Mouse (Mus musculus): Measurements from ENCODE around the gene Gm10260. TPM values are rescaled to one million over a fixed set of nuclear protein-coding genes. Genes with fewer than 3 reads are reported as not detected.

The Gm10260 gene
- total RNA-seq, 2 experiments from 2014 or later: 88.9 to 97.1 TPM

DNA sequence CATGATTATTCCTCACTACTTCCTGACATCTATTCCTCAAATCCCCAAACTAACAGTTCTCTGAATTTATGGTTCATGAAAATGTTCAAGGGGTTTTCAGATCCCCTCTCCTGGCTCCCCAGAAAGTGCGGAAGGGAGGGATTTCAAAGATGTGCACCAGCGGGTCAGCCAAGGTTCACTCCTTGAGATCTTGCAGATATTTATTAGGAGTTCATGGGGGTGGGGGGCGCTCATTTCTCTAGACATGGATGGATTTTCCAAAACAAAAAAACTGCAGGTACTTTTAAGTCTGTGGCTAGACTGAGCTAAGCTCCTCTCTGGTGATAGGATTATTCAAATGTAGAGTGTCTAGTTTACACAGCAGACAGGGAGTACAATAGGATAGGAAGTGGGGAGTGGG lies 8.4 kb upstream of the Gm10260 start:
- DNase-seq: no peak

DNA sequence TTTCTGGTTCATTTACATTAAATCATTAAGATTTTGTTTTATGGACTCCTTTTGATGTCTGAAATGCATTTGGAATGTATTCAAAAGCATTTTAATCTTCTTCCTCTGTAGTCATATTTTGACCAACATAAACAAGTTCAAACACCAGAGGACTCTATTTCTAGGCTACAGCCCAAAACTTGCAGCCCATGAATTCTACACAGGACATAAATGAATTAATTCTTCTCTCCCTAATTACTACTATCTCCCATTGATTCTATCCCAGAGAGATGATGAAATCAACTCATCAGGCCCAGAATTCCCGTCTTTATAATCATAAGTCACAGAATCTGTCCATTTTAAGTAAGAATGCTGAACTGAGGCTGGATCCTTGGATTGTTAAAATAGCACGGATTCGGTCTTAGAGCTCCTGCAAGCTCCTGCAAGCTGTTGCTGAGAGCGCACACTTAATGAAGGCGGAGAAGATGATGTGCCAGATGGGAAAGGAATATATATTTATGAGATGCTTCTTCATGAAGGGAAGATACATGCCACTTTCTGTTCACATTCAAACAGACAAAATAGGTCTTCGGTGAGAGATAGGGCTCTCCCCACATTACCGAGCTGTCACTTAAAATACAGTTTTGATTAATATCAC lies 7.7 kb upstream of the Gm10260 start:
- no peak for DNase-seq

DNA sequence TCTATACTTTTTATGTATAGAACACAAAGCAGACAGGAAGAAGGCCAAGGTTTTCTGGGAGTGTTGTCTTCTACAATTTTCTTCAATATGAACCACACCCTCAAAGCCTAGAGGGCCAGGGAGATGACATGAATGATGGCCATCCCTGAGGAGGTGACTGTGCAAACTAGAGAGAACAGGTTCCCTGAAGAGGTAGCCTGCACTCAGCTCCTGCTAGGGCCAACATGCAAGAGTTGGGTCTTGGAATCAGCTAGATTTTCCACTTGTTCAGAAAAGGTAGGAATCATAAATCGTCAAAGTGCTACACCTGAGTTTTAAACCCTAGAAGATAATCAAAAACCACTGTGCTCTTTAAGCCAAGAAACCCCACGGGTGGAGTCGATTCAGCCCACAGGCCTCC lies 6.2 kb upstream of the Gm10260 start:
- no peak for DNase-seq

DNA sequence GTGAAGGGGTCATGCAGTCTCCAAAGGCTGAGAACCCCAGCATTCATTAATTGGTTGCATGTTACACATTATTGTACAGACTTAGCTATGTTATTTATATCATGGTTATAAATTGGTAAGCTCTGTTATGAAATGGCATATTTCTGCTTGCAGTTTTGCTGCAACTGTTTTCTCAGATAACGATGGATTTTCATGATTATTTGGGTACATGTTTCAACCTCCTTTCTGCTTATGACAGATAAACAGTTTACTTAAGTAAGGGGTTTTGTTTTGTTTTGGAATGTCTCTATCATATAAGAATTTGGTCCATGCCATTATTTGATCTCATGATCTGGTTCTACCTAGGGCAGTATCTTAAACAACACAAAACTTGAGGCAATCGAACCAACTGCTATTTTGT lies 5.5 kb upstream of the Gm10260 start:
- DNase-seq: no peak

DNA sequence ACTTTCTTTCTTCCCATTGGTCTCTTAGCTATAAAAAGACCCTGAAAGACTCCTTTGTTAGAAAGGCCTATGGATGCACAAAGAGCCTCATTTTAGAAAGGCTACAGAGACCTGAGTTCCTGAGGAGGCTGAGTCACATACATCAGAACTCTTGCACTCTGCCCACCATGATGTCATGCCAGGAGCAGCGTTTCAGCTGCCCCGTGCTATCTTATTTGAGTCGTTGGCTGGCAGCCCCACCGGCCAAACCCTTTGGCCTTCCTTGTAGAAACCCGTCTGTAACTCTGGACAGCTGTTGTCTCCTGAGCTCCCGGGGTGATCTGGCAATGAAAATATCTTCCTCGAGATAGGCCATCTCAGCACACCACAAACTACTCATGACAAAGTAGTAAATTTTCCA lies 3.6 kb upstream of the Gm10260 start:
- DNase-seq: peak; percentile 18

DNA sequence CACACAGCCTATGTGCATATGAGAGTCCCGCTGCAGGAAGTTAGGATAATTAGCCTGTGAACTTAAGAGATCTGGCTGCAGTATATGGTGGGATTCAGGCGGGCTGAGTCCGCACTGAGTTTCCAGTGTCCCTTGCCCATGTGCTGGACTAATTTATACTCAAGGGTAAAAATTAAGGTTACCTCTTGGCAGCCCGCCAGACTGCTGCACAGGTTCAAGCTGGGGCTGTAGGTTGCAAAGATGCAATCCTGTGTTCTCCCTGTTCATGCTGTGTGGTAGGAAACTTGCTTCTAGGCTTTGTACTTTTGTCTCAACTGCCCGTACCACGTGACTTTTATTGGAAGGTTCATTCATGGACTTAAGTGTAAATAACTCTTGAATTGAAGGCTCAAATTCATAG lies 3.0 kb upstream of the Gm10260 start:
- no peak for DNase-seq

DNA sequence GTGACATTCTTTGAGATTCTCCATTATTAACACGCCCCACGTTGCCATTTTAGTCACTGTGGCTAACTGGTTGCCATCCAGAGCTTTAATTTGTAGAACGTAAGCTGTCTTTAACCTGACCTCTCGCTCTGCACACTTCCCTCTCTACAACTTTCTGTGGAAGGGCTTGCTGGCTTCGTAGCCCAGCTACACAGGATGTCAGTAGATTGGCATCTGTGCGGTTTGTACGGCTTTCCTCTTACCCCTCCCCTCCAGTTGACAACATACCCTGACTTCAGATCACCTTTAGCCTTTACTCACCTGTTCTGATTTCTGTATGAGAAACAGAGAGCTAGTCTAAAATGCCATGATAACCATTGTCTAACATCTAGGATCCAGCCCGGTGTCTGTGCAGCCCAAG lies 1.7 kb upstream of the Gm10260 start:
- no peak for DNase-seq

DNA sequence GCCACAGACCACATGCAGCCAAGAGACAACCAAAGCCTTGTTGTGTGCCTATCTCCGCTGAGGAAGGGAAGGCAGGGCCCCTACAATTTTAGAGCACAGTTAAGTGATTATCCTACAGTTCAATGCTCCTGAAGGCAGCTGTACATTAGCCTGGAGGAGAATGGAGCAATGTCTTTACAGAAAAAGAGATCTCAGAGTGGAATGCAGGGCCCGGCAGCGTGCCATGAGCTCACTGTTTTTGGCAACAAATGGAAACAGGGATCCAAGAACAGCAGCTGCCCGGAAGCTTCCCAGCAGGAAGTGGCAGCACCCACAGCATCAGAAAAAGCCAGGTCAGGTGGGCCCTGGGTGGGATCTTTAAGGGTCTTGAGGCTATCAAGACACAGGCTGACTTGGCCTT lies 3.4 kb downstream of the Gm10260 start:
- DNase-seq: peak; percentile 18

DNA sequence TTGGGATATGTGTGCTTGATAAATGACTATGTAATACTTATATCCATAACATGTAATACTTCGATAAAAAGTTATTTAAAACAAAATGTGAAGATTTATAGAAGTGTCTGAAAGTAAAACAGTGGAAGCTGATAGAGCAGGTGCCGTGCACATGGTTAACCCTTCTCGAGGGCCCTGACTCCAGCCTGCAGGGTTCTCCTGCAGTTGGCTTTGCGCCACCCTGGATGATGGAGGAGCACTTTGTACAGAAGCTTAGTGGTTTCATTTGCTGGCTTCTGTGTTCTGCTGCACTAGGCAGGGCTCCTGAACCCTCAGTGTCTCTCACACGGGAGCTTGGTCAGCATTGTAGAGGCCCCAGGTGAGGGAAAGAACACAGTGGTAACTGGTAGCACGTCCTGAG lies 4.3 kb downstream of the Gm10260 start:
- DNase-seq: no peak

DNA sequence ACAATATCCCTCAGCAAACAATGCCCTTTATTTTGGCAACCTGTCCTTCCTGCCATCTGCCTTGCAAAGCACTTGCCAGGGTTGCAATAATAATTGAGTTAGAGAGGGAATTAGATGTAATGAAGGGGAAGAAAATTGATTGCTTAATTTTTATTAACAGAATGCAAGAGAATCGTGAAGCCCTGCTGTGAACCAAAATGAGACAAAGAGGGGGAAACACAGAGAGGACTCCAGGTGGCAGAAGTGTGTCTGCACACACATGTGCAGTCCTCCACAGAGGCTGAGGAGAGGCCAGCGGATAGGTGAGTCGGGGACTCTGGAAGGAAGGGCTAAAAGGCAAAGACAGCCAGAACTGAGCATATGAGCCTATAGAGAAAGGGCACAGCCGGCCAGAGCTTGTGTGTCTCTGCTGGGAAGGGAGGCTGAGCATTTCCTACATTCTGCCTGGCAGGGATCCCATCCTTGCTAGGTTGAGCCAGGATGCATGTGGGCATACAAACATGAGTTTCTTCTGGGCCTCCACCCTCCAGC lies 9.5 kb downstream of the Gm10260 start:
- DNase-seq: no peak

DNA sequence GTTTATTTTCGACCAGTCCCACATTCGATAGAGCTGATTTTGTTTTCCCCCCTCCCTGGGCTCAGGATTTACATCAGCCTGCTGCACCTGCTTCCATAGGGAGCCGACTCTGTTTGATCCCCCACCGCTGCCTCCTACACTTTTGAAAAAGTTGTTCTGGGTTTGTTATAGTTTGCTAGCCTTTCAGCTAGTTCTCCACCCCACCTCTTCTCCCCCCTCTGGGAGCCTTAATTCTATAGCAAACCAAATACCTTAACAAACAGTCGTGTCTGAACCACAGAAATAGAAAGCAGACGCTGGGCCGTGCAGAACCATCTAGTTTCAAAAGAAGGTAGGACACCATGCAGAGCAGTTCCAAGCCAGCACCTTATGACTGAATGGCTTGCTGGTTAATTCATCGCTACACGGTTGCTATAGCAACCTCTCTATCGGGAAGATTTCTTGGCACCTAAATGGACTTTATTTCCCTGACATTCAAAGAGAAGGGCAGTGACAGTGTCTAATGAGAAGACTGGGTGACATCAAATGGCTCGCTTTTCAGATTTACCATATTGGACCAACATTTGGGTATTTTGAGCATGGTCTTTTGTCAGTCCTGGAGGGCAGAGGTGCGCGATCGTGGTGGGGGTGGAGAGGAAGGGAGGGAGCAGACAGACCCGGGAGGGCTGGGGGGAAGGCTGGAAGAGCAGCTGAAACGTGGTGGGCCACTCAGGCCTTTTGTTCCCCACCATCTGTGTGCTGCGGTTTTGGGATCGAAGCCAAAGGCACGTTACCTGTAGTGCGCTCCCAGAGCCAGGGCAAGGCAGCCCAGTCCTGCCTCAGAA lies 13.2 kb downstream of the Gm10260 start:
- no peak for DNase-seq

DNA sequence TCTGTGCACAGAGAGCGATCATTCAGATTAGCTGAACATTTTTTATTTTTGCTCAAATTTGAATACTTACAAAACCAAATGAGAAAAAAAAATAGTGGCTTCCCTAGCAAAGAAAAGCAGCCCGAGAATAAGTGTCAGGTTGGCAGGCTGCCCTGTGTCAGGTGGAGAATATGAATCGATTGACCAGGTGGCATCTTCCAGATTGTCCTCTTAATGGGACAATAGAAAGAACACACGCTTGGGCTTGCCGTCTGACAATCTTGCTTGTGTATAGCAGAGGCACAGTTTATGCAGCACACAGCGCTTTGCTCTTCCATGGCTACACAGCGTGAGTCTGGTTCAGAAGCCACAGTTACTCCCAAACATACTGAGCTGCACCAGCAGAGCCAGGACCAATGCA lies 15.8 kb downstream of the Gm10260 start:
- DNase-seq: no peak

DNA sequence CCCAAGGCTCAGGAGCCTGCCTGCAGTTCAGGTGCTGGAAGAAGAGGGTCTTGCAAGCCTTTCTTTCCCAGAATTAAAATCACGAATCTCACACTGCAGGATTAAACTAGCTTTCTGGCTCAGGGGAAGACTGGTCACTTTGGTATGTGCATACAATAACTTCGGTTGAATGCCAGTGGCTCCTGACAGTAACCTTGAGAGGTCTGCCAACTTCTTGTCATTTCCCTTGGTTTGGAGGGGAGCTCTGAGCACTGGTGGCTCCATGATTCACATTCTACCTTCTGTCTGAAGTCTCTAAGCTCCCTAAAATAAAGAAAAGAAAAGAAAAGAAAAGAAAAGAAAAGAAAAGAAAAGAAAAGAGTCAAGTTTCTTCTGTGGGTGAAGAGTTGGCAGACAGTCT lies 16.4 kb downstream of the Gm10260 start:
- no peak for DNase-seq

DNA sequence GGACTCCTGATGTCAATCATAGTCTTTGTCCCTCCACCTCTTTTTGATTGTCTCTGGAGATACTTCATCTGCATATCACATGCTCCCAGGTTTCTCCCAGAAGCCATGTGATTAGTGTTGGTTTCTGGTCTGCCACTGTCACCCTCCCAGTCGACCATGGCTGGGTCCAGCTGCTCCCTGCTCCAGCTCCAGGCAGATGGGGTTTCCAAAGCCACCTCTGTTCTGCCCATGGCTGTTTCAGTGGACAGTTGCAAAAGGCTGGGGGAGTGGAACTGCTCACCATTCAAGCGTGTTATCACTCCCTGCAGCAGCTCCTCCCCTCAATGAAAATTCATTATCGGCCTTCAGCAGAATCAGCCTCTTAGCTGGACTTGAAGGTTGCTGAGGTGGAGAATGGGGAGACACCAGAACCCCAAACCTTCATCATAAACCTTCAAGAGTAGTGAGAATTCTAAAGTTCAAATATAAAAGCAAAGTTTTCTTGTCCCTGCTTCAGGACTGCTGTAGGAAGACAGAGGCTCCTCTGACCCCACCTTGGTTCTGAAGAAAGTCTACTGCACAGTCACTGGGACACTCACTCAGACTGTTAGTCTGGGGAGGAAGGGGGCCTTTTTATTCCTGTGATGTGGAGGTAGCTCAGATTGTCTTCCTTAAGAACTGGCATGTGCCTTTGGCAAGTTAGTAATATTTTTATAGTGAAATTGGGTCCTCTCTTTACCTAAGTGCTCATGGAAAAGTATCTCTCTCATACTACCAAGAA lies 17.0 kb downstream of the Gm10260 start:
- DNase-seq: no peak

DNA sequence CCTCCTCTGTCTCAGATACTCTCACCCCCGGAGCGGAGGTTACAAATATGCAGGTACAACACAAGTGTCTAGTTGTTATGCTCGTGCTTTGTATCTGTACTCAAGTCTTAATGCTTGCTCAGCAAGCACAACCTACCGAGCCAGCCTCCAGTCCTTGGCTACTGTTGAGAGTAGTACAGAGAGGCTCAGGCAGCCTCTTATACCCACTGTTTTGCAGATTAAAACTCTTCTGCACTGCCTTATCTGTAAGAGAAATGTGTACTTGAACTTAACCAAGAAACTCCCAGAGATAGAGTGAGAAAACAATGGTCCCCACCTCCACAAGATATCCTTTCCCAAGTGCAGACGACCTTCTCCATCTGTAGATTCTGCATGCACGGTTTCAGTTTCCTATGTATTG lies 24.5 kb downstream of the Gm10260 start:
- no peak for DNase-seq

DNA sequence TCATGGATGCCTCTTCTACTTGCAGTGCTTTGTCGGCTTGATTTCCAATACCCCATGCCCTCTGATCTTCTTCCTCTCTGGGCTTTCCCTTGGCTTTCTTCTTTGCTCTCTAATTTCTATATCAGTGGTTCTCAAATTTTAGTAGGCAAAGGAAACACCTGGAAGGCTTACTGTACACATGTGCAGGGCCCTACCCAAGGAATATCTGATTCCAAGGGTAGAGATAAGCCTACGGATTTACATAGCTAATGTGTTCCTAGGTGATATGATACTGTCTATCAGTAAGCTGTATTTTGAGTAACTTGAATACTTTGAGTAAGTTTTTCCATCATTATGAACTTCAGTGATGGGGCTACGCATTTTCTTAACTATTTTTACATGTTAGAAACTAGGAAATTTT lies 25.7 kb downstream of the Gm10260 start:
- DNase-seq: no peak

DNA sequence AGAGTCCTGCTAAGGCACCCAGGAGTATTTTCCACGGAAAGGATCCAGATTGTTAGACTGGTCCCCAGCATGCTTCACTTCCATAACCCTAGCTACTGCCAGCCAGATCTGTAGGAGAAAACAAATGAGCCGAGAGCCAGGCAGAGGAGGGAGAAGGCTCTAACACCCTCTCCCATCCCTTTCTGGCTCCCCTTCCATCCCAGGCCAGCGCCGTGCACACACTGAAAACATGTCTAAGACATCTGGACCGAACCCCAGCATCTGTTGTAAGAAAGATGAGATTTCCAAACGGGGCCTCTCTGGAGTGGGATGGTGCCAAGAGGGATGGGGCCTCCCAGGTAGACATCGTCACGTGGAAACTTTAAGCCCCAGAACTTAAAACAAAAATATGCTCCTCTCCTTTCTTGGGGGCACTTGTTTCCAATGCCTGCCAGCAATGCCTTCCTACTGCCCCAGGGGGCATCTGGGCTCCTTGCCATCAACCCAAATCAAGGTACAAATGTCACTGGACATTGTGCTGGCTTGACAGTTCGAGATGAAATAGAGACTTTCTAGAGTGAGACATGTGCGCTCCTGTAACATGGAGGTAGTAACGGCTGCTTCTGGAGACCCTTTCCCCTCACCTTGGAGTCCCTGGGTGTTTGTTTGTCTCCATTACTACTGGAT lies 35.1 kb downstream of the Gm10260 start:
- DNase-seq: peak; percentile 32

DNA sequence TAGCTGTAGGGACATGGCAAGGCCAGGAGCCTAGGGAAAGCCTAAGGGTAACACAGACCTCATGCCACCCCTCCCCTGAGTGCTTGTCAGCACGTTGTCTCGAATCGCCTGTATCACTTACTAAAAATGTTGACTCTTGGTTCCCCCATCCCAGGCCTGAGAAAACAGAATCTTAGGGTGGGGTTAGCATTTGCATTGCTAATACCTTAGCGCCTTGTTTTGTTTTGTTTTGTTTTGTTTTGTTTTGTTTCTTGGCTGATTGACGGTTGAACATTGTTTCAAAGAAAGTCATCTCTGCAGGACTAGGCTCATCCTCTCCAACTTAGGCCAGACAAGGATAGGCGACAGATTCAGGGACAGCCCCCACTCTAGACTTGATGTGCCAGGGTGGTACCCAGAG lies 35.9 kb downstream of the Gm10260 start:
- no peak for DNase-seq

DNA sequence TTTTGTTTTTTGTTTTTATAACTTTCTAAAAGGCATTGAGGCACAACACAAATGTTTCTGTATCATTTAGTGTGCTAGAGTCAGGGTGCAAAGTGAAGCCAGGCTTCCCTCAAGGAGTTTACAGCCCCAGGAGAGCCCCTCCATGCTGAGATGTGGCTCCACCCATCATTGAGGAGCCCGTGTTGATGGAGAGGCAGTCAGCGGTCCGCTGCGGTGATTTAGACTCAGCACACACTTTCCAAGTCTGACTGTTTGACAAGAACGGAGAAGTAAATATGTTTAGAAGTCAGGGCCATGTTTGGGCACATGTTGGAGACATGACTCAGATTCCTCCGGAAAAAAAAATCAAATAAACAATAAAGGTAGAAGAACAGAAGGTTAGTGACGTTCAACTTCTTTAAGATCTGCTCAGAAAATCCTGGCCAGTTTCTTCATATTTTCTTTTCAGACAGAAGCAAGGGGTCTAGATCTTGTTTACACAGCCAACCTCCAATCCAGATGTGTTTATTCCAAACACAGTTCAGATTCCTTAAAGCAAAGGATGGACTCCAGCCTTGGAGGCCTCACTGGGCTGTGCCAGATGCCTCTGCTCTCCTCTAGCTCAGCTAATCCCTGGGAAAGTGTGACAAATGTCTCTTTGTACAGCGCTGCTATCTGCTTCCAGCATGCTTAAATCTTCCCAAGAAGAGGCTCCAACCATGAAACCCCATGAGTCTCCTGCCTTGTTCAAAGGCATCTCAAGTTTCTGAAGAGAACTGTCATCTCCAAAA lies 47.7 kb downstream of the Gm10260 start:
- DNase-seq: no peak

DNA sequence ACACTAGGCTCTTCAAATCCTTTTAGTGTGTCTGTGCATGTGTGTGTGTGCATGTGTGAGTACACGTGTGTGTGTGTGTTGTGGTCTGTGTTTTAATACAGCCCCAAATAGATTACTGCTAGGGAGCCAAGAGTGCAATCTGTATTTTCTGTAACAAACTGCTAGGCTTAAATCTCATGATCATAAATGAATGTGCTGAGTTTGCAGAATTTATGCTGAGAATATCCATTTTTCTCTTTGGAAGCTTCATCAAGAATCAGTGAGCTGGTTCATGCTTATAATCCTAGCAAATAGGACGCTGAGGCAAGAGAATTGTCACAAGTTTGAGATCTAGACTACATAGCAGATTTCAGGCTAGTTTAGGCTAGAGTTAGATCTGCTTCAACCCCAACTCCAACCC lies 48.9 kb downstream of the Gm10260 start:
- no peak for DNase-seq

All from gastrocnemius, postnatal 25 days (tissue).